Comparison of ENCODE assay signal across 15 mouse cellular contexts in the genomic region with DNA sequence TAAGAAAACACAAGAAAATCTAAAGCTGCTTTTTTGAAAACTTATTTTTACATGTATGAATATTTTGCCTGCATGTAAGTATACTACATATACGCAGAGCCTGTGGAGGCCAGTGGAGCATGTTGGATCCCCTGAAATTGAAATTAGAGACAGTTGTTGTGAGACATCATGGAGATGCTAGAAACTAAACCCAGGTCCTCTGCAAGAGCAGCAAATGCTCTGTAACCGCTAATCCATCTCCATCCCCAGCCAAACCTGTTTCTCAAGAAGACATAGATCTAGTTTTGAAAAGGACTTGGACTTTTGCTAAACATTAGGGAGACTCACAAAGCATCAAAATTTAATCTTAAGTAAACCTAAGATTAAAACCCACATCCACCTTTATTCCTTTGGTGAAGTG. TPM values are rescaled to one million over a fixed set of nuclear protein-coding genes. Genes with fewer than 3 reads are reported as not detected.
DNase-seq lines count a peak whose midpoint lies in the region; ATAC-seq and TF ChIP-seq lines count a peak whose summit lies in the region.
"Had no signal": no experiment of that assay in that cellular context is flagged by ENCODE, and none has a peak within 500 bp of the region (broad histone marks: within the 10 kb centered on the region; RNA-seq: fewer than 3 reads in every experiment).

No protein-coding gene starts in this region.

- no peaks in the 10 kb centered on the region for H3K9me3 ChIP-seq in kidney, embryonic 14.5 days (ENCODE audit: control insufficient read depth, low read length)
- no peaks in the 10 kb centered on the region for H3K9me3 ChIP-seq in embryonic facial prominence, embryonic 12.5 days
- no peaks in the 10 kb centered on the region for H3K9me3 ChIP-seq in limb, embryonic 13.5 days
- H3K9me3 ChIP-seq: hindbrain, embryonic 15.5 days; liver, embryonic 13.5 days had no signal

- intact Hi-C loops in left cerebral cortex, postnatal 36 days (cut with DNase I) = no loop called here

- peaks cover 12% of the 10 kb centered on the region; the same call in 1 of the 2 replicates for H3K4me1 ChIP-seq in kidney, embryonic 14.5 days (ENCODE audit: control insufficient read depth, insufficient read depth, low read length)
- peaks cover 43% of the 10 kb centered on the region for H3K4me1 ChIP-seq in embryonic facial prominence, embryonic 12.5 days
- H3K4me1 ChIP-seq in embryonic fibroblast, embryonic 13.5 days (ENCODE audit: control insufficient read depth, insufficient read depth, low read length) = peaks cover 17% of the 10 kb centered on the region
- H3K4me1 ChIP-seq in limb, embryonic 13.5 days = peaks cover 73% of the 10 kb centered on the region
- H3K4me1 ChIP-seq: liver, embryonic 13.5 days had no signal

- H3K9ac ChIP-seq in kidney, embryonic 14.5 days (ENCODE audit: low read depth, low read length) = no peak overlapping the region
- H3K9ac ChIP-seq in embryonic facial prominence, embryonic 12.5 days = no peak overlapping the region
- H3K9ac ChIP-seq in limb, embryonic 13.5 days = no peak overlapping the region
- H3K9ac ChIP-seq: hindbrain, embryonic 15.5 days; liver, embryonic 13.5 days had no signal

- TF ChIP-seq POLR2A in embryonic fibroblast, embryonic 13.5 days (IDR thresholded peaks at IDR 0.05; ENCODE audit: low read depth, low read length) = no peak

- WGBS in kidney, embryonic 14.5 days = 89% methylated on average over 2 of the region's 2 CpGs
- WGBS in embryonic facial prominence, embryonic 12.5 days = 67% methylated on average over 2 of the region's 2 CpGs
- 79% methylated on average over 2 of the region's 2 CpGs for WGBS in limb, embryonic 13.5 days

- ATAC-seq in kidney, embryonic 14.5 days (ENCODE audit: low FRiP score, low TSS enrichment) = no peak
- no peak for ATAC-seq in embryonic facial prominence, embryonic 12.5 days (ENCODE audit: insufficient number of reproducible peaks, insufficient read depth, low FRiP score, low TSS enrichment)
- no peak for ATAC-seq in limb, embryonic 13.5 days (ENCODE audit: low FRiP score, low read depth)
- ATAC-seq in inflammation-experienced regulatory T-cells, adult 6 months = no peak

- peak overlapping the region; percentile 18; the same call in 1 of the 2 replicates for H3K27ac ChIP-seq in kidney, embryonic 14.5 days (ENCODE audit: low read depth, low read length)
- H3K27ac ChIP-seq in embryonic facial prominence, embryonic 12.5 days = peak overlapping the region; percentile 51
- H3K27ac ChIP-seq in embryonic fibroblast, embryonic 13.5 days (ENCODE audit: insufficient read depth, low read length) = peak overlapping the region; percentile 55; the same call in 1 of the 2 replicates
- 0 out of 2 replicates have a peak overlapping the region, but pooled peaks have one; percentile 58 for H3K27ac ChIP-seq in limb, embryonic 13.5 days
- H3K27ac ChIP-seq: gastrocnemius, adult 2 months; hindbrain, embryonic 15.5 days; liver, embryonic 13.5 days had no signal

- no peak overlapping the region for H3K4me3 ChIP-seq in kidney, embryonic 14.5 days (ENCODE audit: low read length)
- H3K4me3 ChIP-seq in embryonic facial prominence, embryonic 12.5 days = no peak overlapping the region
- no peak overlapping the region for H3K4me3 ChIP-seq in embryonic fibroblast, embryonic 13.5 days (ENCODE audit: insufficient read depth, low read length)
- H3K4me3 ChIP-seq in limb, embryonic 13.5 days = no peak overlapping the region
- H3K4me3 ChIP-seq: gastrocnemius, adult 2 months; hindbrain, embryonic 15.5 days; liver, embryonic 13.5 days had no signal

- no peak for DNase-seq in kidney, postnatal 25 days
- no peak for DNase-seq in left cerebral cortex, postnatal 36 days (ENCODE audit: low spot score in 2 of 2)
- DNase-seq: cerebellum, postnatal 25 days; gastrocnemius, adult 2 months; heart, adult 18-20 months; kidney, adult 8-10 months; liver, embryonic 13.5 days; lung, postnatal 10 days had no signal

- no peaks in the 10 kb centered on the region for H3K27me3 ChIP-seq in kidney, embryonic 14.5 days (ENCODE audit: control insufficient read depth, insufficient read depth, low read length)
- no peaks in the 10 kb centered on the region for H3K27me3 ChIP-seq in embryonic facial prominence, embryonic 12.5 days
- H3K27me3 ChIP-seq in limb, embryonic 13.5 days = no peaks in the 10 kb centered on the region
- H3K27me3 ChIP-seq: hindbrain, embryonic 15.5 days; liver, embryonic 13.5 days had no signal

- H3K36me3 ChIP-seq in kidney, embryonic 14.5 days (ENCODE audit: control insufficient read depth, insufficient read depth, low read length) = no peaks in the 10 kb centered on the region
- H3K36me3 ChIP-seq in embryonic facial prominence, embryonic 12.5 days = no peaks in the 10 kb centered on the region
- H3K36me3 ChIP-seq in limb, embryonic 13.5 days = no peaks in the 10 kb centered on the region
- H3K36me3 ChIP-seq: G1E; hindbrain, embryonic 15.5 days; liver, embryonic 13.5 days had no signal

- no peak for TF ChIP-seq CTCF in embryonic fibroblast, embryonic 13.5 days (IDR thresholded peaks at IDR 0.05; ENCODE audit: borderline replicate concordance, insufficient read depth, low read length)

- H3K4me2 ChIP-seq in kidney, embryonic 14.5 days (replicated peaks; ENCODE audit: low read depth, low read length) = no peak overlapping the region
- no peak overlapping the region for H3K4me2 ChIP-seq in embryonic facial prominence, embryonic 12.5 days (replicated peaks)
- no peak overlapping the region for H3K4me2 ChIP-seq in limb, embryonic 13.5 days (replicated peaks)
- H3K4me2 ChIP-seq: hindbrain, embryonic 15.5 days; liver, embryonic 13.5 days had no signal

RNA-seq across cellular contexts. Expression of gene Thbs1, which starts 49.3 kb away (rescaled TPM):
- 10.3 and 23.8 TPM in 2 replicates for polyA plus RNA-seq in kidney, embryonic 14.5 days (2014; fragmentation: Nextera tagmentation; extraction: Ambion mirVana)
- 90.3 and 91.5 TPM in 2 replicates for polyA plus RNA-seq in embryonic facial prominence, embryonic 12.5 days (2016; fragmentation: Nextera tagmentation; extraction: Ambion mirVana)
- 2,892 and 6,250 TPM in 2 replicates for polyA plus RNA-seq in embryonic fibroblast, embryonic 13.5 days (2011; ENCODE audit: insufficient read length, low read depth, missing spikeins)
- 88.0 and 100.0 TPM in 2 replicates for polyA plus RNA-seq in limb, embryonic 13.5 days (2015; fragmentation: Nextera tagmentation; extraction: Ambion mirVana)
- total RNA-seq in left cerebral cortex, postnatal 36 days (2021) = 1 to 10 TPM; 1.7 to 2.1 TPM
- polyA plus RNA-seq in inflammation-experienced regulatory T-cells, adult 6 months (2017; shearing (Covaris generic)) = under 1 TPM in 2 of 3 experiments, not detected in 1; 0.16 to 0.28 TPM
- total RNA-seq: G1E had no signal

Comparison
In these comparisons a context has a peak if more than half of its experiments do, and no peak if none do; other contexts are left out.
1. RNA of gene Thbs1, which starts 49.3 kb away (polyA plus RNA-seq): 2,892 to 6,250 TPM in embryonic fibroblast, embryonic 13.5 days; 88.0 to 100.0 TPM in limb, embryonic 13.5 days, 90.3 to 91.5 TPM in embryonic facial prominence, embryonic 12.5 days, 10.3 to 23.8 TPM in kidney, embryonic 14.5 days and 0.16 to 0.28 TPM in inflammation-experienced regulatory T-cells, adult 6 months; every median in the first group is over 10 times any median in the second.
2. Peak in every context shown above with its lines, with median percentiles within 50 percentile points of each other: H3K27ac ChIP-seq.